Mouse (Mus musculus) yolk sac, embryonic 10.5 days (tissue): ENCODE data around the gene Opn3.
A peak's percentile ranks its signal among the peaks of the same experiment; 100 is the strongest.

Experiments used
- DNase-seq: peaks from one replicate; pipeline ENCODE4 v3.0.0-alpha.2; 2017; ENCODE audit warnings: low spot score

Gene Opn3

GRCm38 (mm10) chr1:175648615-175649014 is 44.0 kb downstream of the Opn3 start:
- no peak for DNase-seq

GRCm38 (mm10) chr1:175646952-175647351 is 45.6 kb downstream of the Opn3 start:
- DNase-seq = peak; percentile 79

GRCm38 (mm10) chr1:175643496-175644265 is 48.9 kb downstream of the Opn3 start:
- no peak for DNase-seq

GRCm38 (mm10) chr1:175640435-175641150 is 52.0 kb downstream of the Opn3 start:
- no peak for DNase-seq

- no peak for DNase-seq
These were observed 53.5 kb downstream of the Opn3 start for GRCm38 (mm10) chr1:175639072-175639471.

GRCm38 (mm10) chr1:175637677-175638076 is 54.9 kb downstream of the Opn3 start:
- no peak for DNase-seq

GRCm38 (mm10) chr1:175632470-175632869 is 60.1 kb downstream of the Opn3 start:
- DNase-seq = no peak

- DNase-seq = peak; percentile 64
These were observed 60.8 kb downstream of the Opn3 start for GRCm38 (mm10) chr1:175631721-175632221.

GRCm38 (mm10) chr1:175631080-175631479 is 61.5 kb downstream of the Opn3 start:
- no peak for DNase-seq

- DNase-seq = no peak
These were observed 62.2 kb downstream of the Opn3 start for GRCm38 (mm10) chr1:175630345-175630744.

GRCm38 (mm10) chr1:175629248-175629647 is 63.3 kb downstream of the Opn3 start:
- DNase-seq = no peak

- no peak for DNase-seq
These were observed 66.4 kb downstream of the Opn3 start for GRCm38 (mm10) chr1:175625990-175626692.

GRCm38 (mm10) chr1:175625257-175625879 is 67.2 kb downstream of the Opn3 start, which contains the start of gene Fh1:
Gene Fh1 (minus strand): TSS chr1:175625635.
- peak; percentile 98 for DNase-seq

GRCm38 (mm10) chr1:175623656-175624055 is 68.9 kb downstream of the Opn3 start:
- DNase-seq = no peak

GRCm38 (mm10) chr1:175619814-175620431 is 72.7 kb downstream of the Opn3 start, which contains the start of gene Kmo:
Gene Kmo (plus strand): TSS chr1:175620381.
- no peak for DNase-seq

- no peak for DNase-seq
These were observed 77.6 kb downstream of the Opn3 start for GRCm38 (mm10) chr1:175614992-175615391.
